Mouse (Mus musculus) MN1 (cell line): Measurements from ENCODE around the gene Krt80.
"Not testable (repeated sequence)": the region's sequence is repeated elsewhere in the genome, so short reads cannot be mapped to it uniquely, and the experiment has no call there.

Experiments
- DNase-seq: peaks from one replicate; pipeline ENCODE4 v3.0.0-alpha.2; 2016; ENCODE audit warnings: low spot score

Gene Krt80

GRCm38 (mm10) chr15:101341797-101342515 is 28.0 kb downstream of the Krt80 start:
- DNase-seq: no peak

GRCm38 (mm10) chr15:101339537-101339936 is 30.4 kb downstream of the Krt80 start:
- peak; percentile 89 for DNase-seq

DNA sequence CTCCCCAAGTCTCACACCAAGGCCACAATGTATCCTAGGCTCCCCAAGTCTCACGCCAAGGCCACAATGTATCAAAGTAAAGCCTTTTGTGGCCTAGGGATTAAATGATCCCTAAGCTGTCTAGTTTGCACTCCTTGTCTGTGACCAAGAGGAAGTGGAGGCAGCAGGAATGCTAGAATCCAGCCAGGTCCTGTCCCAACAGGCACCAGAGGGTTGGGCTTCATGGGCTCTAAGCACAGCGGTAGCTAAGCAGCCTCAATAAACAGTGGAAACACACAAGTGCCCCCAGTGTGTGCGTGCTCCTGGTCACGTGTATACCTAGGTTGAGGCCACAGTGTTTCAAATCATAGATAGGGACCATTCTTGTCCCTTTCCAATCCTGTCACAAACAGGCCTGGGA is 31.6 kb downstream of the Krt80 start:
- no peak for DNase-seq

DNA sequence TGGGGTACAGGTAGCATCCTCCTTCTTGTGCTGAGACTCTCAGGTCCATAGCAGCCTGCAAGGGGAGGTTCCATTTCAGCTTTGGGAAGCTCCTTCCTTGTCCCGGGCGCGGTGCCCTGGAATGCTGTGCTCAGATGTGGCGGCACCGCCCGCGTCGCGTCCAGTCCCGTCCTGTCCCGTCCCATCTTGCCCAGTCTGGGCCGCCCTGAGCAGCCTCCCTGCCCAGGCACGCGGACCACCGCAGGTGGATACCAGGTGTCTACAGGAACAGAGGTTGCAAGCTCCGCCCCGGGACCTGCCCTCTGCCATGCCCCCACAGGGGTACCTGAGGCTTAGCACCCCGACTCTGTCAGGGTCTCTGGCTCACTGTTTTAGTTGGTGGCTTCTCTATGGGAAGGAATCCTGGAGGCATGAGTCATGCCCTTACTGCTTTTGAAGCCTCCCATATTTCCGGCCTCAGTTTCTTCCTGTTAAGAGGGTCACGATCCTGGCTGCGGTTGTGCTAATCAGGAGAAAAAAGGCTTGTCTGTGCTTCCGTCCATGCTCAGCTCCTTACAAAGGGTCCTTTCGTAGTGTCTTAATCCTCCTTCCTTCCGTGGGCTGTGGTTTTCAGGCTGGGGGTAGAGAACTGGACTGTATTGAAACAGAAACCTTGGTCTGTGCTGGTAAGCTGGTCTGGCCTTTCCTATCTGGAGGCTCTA is 33.3 kb downstream of the Krt80 start:
- no peak for DNase-seq

- no peak for DNase-seq
Measured at GRCm38 (mm10) chr15:101333648-101334047, 36.3 kb downstream of the Krt80 start.

GRCm38 (mm10) chr15:101333165-101333564 is 36.8 kb downstream of the Krt80 start:
- DNase-seq: no peak

- DNase-seq: no peak
Measured at GRCm38 (mm10) chr15:101332370-101332769, 37.6 kb downstream of the Krt80 start.

GRCm38 (mm10) chr15:101331090-101331489 is 38.9 kb downstream of the Krt80 start:
- DNase-seq: no peak

- peak; percentile 42 for DNase-seq
Measured at GRCm38 (mm10) chr15:101329564-101329892, 40.4 kb downstream of the Krt80 start.

- DNase-seq: no peak
Measured at GRCm38 (mm10) chr15:101328876-101329563, 40.9 kb downstream of the Krt80 start.

DNA sequence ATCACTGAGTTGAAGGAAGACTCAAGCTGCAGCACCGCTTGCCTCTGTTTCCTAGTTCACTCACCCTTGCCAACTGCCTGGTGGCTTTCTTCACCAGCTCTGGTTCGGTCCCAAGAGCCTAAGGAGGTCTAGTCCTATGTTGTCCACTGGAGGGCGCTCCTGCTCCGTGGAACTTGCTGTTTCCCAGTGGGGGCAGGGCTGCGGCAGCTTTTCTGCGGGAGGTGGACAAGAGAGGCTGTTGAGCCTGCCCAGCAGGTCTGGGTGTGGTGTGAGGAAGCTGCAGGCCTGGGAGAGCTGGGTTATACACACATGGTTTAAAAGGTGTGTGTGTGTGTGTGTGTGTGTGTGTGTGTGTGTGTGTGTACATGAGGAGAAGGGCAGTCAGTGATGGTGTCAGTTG is 42.7 kb downstream of the Krt80 start:
- DNase-seq: peak; percentile 87

- no peak for DNase-seq
Measured at GRCm38 (mm10) chr15:101325991-101326534, 43.9 kb downstream of the Krt80 start.

DNA sequence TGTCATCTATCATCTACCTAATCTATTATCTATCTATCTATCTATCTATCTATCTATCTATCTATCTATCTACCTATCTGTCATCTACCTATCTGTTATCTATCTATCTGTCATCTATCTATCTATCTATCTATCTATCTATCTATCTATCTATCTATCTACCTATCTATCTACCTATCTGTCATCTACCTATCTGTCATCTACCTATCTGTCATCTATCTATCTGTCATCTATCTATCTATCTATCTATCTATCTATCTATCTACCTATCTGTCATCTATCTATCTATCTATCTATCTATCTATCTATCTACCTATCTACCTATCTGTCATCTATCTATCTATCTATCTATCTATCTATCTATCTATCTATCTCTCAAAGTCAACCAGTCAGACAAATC is 45.6 kb downstream of the Krt80 start:
- DNase-seq: not testable (repeated sequence)

DNA sequence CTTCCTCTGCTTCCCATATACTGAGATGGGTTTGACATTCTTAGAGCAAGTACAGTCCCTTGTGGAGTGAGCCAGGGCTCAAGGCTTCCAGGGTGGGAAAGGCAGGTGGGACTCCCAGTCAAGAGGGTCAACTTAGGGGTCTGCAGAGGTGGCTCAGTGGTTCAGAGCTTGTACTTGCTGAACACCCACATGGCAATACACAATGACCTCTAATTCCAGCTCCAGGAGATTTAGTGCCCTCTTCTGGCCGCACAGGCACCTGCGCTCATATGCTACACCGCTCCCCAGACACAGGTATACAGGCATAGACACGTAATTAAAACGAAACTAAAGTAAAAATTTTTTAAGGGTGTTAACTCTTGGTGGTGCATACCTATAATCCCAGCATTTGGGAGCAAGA is 46.5 kb downstream of the Krt80 start:
- no peak for DNase-seq

GRCm38 (mm10) chr15:101322640-101323039 is 47.3 kb downstream of the Krt80 start:
- DNase-seq: no peak

- DNase-seq: no peak
Measured at GRCm38 (mm10) chr15:101322106-101322505, 47.9 kb downstream of the Krt80 start.

DNA sequence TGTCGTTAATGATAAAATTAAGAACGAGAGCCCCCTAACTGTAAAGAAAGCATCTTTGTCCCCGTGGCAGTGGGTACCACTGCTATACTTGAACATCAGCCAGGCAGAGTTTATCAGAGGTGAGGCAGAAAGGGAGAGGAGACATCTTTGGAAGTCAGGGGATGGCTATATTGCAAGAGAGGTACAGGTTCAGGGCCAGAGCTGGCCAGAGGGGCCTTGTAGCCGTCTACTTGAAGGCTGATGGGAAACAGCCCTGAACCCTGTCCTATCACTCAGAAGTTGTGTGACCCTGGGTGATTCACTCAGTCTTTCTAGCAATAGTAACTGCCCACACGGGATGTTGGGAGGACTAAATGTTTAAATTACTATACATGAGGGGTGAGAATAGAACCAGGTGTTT is 48.8 kb downstream of the Krt80 start:
- DNase-seq: no peak

DNA sequence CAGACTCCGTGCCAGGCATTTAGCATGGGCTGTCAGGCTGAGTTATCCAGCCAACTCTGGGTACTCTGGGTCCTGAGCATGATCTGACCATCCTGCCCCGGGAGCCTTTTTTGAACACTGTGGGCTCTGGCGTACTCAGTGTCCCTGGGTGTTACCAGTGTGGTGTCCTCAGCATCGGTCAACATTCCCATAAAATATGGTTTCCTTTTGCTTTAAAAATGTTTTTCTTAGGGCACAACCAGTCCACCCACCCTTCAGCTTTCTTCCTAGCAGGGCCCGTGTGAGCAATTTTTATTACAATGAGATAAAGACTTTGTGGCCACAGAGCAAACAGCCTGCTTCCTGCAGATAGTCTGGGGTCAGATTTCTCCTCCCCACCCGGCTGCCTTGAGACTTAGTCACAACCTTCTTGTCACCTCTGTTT is 49.3 kb downstream of the Krt80 start:
- no peak for DNase-seq

GRCm38 (mm10) chr15:101320010-101320617 is 49.8 kb downstream of the Krt80 start:
- peak; percentile 48 for DNase-seq

DNA sequence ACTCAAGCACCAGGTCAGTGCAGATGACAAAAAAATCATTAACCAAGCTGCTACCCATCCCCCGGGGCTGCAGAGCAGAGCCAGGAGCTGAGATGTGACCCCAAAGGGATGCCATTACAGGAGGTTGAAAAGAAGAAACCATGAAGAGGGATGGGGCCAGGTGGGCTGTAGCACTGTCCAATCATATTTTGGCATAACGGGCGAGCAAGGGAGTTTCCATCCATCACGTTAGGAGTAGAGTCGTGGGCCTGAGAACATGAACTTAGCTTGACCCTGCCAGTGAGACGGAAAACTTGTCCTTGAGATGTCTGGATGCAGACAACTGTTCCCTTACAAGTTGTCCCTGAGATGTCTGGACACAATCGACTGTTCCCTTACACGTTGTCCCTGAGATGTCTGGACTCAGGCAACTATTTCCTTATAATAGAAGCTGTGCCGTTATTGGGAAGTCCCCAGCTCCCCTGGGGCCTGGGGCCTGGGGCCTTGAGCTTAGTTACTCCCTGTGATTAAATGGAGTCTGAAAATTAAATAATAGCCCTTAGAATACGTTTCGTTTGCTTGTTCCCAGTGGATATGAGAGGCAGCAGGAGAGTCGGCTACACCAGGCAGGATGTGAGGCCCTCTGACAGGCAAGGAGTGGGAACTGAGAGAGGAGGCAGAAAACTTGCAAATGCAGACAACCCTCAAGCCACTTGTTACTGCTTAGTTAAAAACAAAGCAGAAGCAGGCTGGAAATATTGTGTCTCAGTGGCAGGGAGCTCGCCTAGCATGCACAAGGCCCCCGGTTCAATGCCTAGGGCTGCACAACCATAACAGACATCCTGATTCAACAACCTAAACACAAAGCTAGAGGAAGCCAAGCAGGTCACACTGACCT is 50.8 kb downstream of the Krt80 start:
- peak; percentile 46 for DNase-seq

DNA sequence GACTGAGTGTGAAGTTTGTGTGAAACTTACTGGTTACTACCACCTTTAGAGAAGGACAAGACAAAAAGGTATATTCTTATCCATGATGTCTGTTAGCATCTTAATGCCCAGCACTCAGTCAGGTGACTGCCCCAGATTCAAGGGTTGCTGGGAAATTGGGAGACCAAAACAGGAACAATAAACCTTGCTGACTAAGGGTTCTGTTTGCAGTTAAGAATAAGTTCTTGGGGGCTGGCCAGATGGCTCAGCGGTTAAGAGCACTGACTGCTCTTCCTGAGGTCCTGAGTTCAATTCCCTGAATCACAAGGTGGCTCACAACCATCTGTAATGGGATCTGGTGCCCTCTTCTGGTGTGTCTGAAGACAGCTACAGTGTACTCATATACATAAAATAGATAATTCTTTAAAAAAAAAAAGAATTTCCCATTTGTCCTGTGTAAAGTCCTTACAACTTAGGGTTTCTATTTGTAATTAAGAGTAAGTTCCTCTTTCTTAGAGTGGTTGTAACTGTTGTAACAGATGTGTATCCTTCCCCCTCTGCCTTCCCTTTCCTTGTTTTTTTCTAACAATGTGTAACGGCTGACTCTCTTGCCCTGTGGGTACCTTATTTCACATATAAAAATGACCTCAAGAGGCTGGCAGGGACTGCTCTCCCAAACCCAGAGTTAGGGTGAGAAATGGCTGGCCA is 52.0 kb downstream of the Krt80 start:
- no peak for DNase-seq
